11 mouse cellular contexts compared by ENCODE assay signal in the genomic region with DNA sequence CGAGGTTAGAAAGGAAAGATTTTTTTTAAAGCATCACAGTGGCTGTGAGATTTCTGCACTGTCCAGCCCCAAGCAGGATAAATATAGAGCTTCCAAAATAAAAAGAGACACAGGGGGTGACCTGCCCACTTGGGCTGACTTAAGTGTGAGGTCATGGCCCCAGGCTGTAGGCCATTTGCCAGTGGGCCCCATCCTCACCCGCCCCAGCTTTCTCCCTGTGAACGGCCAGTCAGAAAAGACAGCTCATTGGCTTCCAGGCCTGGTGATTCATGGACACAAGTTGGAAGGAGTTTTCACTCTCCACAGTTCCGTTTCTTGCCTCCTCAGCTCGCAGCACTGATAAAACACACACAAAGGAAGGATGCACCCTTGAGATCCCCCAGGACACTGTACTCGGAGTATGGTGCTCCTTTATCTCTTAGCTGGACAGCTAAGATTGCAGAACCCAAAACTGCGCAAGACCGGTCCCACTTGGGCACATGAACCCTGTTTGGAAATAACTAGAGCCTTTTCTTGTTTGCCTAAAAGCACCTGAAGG. TPM values are rescaled to one million over a fixed set of nuclear protein-coding genes. Genes with fewer than 3 reads are reported as not detected.
DNase-seq lines count a peak whose midpoint lies in the region; ATAC-seq lines count a peak whose summit lies in the region.
"Had no signal": no experiment of that assay in that cellular context is flagged by ENCODE, and none has a peak within 500 bp of the region (broad histone marks: within the 10 kb centered on the region; RNA-seq: fewer than 3 reads in every experiment).

No protein-coding gene starts in this region.

- H3K4me1 ChIP-seq in kidney, embryonic 15.5 days = peaks cover 33% of the 10 kb centered on the region
- H3K4me1 ChIP-seq in heart, embryonic 11.5 days (ENCODE audit: control insufficient read depth, insufficient read depth, low read length) = peaks cover 18% of the 10 kb centered on the region
- H3K4me1 ChIP-seq in limb, embryonic 13.5 days = peaks cover 26% of the 10 kb centered on the region

- H3K27ac ChIP-seq in kidney, embryonic 15.5 days = no peak overlapping the region
- 0 out of 2 replicates have a peak overlapping the region, but pooled peaks have one; percentile 6 for H3K27ac ChIP-seq in heart, embryonic 11.5 days (ENCODE audit: low read depth, low read length)
- H3K27ac ChIP-seq in limb, embryonic 13.5 days = no peak overlapping the region

- no peak for ATAC-seq in kidney, embryonic 15.5 days (replicated peaks; ENCODE audit: low FRiP score)
- no peak for ATAC-seq in heart, embryonic 11.5 days (replicated peaks; ENCODE audit: insufficient number of reproducible peaks, low FRiP score, low TSS enrichment)
- ATAC-seq in limb, embryonic 13.5 days (ENCODE audit: low FRiP score, low read depth) = no peak

- H3K36me3 ChIP-seq in kidney, embryonic 15.5 days = no peaks in the 10 kb centered on the region
- H3K36me3 ChIP-seq in heart, embryonic 11.5 days (ENCODE audit: control insufficient read depth, insufficient read depth, low read length) = no peaks in the 10 kb centered on the region
- H3K36me3 ChIP-seq in limb, embryonic 13.5 days = no peaks in the 10 kb centered on the region
- H3K36me3 ChIP-seq: G1E had no signal

- peaks cover 20% of the 10 kb centered on the region for H3K27me3 ChIP-seq in kidney, embryonic 15.5 days
- H3K27me3 ChIP-seq in heart, embryonic 11.5 days (ENCODE audit: control insufficient read depth, insufficient read depth, low read length) = peaks cover 11% of the 10 kb centered on the region
- H3K27me3 ChIP-seq in limb, embryonic 13.5 days = 0 out of 2 replicates have a peak, but pooled peaks cover 10% of the 10 kb centered on the region

- no peaks in the 10 kb centered on the region for H3K9me3 ChIP-seq in kidney, embryonic 15.5 days (replicated peaks)
- no peaks in the 10 kb centered on the region for H3K9me3 ChIP-seq in heart, embryonic 11.5 days (replicated peaks; ENCODE audit: control insufficient read depth, low read length)
- no peaks in the 10 kb centered on the region for H3K9me3 ChIP-seq in limb, embryonic 13.5 days

- no peak overlapping the region for H3K9ac ChIP-seq in kidney, embryonic 15.5 days
- H3K9ac ChIP-seq in heart, embryonic 11.5 days (ENCODE audit: low read depth, low read length) = no peak overlapping the region
- H3K9ac ChIP-seq in limb, embryonic 13.5 days = peak overlapping the region; percentile 77; the same call in 1 of the 2 replicates

- no peak for DNase-seq in kidney, adult 8-10 months
- DNase-seq in Muller cell, postnatal 12 days (ENCODE audit: inconsistent ontology term) = peak; percentile 60
- no peak for DNase-seq in ovary, postnatal 14 days (ENCODE audit: low spot score)
- no peak for DNase-seq in right cerebral cortex, postnatal 14 days
- no peak for DNase-seq in MN1 (ENCODE audit: low spot score)
- DNase-seq: kidney, adult 9 months; lung, adult 18-20 months had no signal

- H3K4me3 ChIP-seq in kidney, embryonic 15.5 days (replicated peaks) = peak overlapping the region; percentile 60
- 0 out of 2 replicates have a peak overlapping the region, but pooled peaks have one; percentile 57 for H3K4me3 ChIP-seq in heart, embryonic 11.5 days (ENCODE audit: low read depth, low read length)
- H3K4me3 ChIP-seq in limb, embryonic 13.5 days = peak overlapping the region; percentile 63

- H3K4me2 ChIP-seq in kidney, embryonic 15.5 days = peak overlapping the region; percentile 96
- peak overlapping the region; percentile 95 for H3K4me2 ChIP-seq in heart, embryonic 11.5 days
- H3K4me2 ChIP-seq in limb, embryonic 13.5 days (replicated peaks) = peak overlapping the region; percentile 85

- 50% methylated on average over 8 of the region's 8 CpGs for WGBS in kidney, embryonic 15.5 days
- WGBS in heart, embryonic 11.5 days (ENCODE audit: insufficient replicate concordance) = 29% methylated on average over 8 of the region's 8 CpGs
- 51% methylated on average over 8 of the region's 8 CpGs for WGBS in limb, embryonic 13.5 days

RNA-seq across cellular contexts. Expression of a gene that starts 1.1 kb away (rescaled TPM):
- 1.3 and 1.9 TPM in 2 replicates for polyA plus RNA-seq in kidney, embryonic 15.5 days (2015; fragmentation: Nextera tagmentation; extraction: Ambion mirVana)
- 0.59 and 0.64 TPM in 2 replicates for polyA plus RNA-seq in heart, embryonic 11.5 days (2014; fragmentation: Nextera tagmentation; extraction: Ambion mirVana)
- 2.1 and 2.8 TPM in 2 replicates for polyA plus RNA-seq in limb, embryonic 13.5 days (2015; fragmentation: Nextera tagmentation; extraction: Ambion mirVana)
- polyA plus RNA-seq: G1E had no signal

RNA-seq across cellular contexts. Expression of a gene that starts 25.5 kb away (rescaled TPM):
- polyA plus RNA-seq in kidney, embryonic 15.5 days (2015; fragmentation: Nextera tagmentation; extraction: Ambion mirVana) = not detected in 2 replicates
- 0.10 TPM in 1 of 2 replicates, not detected in the other for polyA plus RNA-seq in heart, embryonic 11.5 days (2014; fragmentation: Nextera tagmentation; extraction: Ambion mirVana)
- 0.05 TPM in 1 of 2 replicates, not detected in the other for polyA plus RNA-seq in limb, embryonic 13.5 days (2015; fragmentation: Nextera tagmentation; extraction: Ambion mirVana)
- polyA plus RNA-seq: G1E had no signal
